Mouse (Mus musculus) lung, embryonic 15.5 days (tissue): Measurements from ENCODE around the gene Adra2c. TPM values are rescaled to one million over a fixed set of nuclear protein-coding genes. Genes with fewer than 3 reads are reported as not detected.

ENCODE experiments used
- ATAC-seq: fragments of 200-750 bp; cut with Nextera tagmentation; 2 replicates; pipeline ENCODE4 v1.8.0; 2017; ENCODE audit warnings: moderate number of reproducible peaks, borderline replicate concordance; ENCODE audit not compliant: low FRiP score, low TSS enrichment; ENCODE audit errors: extremely low read depth
- H3K27ac ChIP-seq: fragments of 300-500 bp; sonication (generic); 2 replicates; pipeline ENCODE4 v1.5.1; 2015; ENCODE audit warnings: moderate library complexity, mild to moderate bottlenecking, inconsistent platforms
- H3K27me3 ChIP-seq: fragments of 300-500 bp; sonication (generic); 2 replicates; pipeline ENCODE4 v1.6.1; 2015; ENCODE audit warnings: inconsistent platforms
- H3K36me3 ChIP-seq: fragments of 300-500 bp; sonication (generic); 2 replicates; pipeline ENCODE4 v1.6.1; 2015; ENCODE audit warnings: inconsistent platforms
- H3K4me1 ChIP-seq: fragments of 300-500 bp; sonication (generic); 2 replicates; pipeline ENCODE4 v1.6.1; 2015; ENCODE audit warnings: inconsistent platforms
- H3K4me2 ChIP-seq: fragments of 300-500 bp; sonication (generic); 2 replicates; pipeline ENCODE4 v1.6.1; 2015; ENCODE audit warnings: inconsistent platforms, mild to moderate bottlenecking, moderate library complexity
- H3K4me3 ChIP-seq: fragments of 300-500 bp; sonication (generic); 2 replicates; pipeline ENCODE4 v1.5.1; 2015; ENCODE audit warnings: mild to moderate bottlenecking, inconsistent platforms
- H3K9ac ChIP-seq: fragments of 300-500 bp; sonication (generic); 2 replicates; pipeline ENCODE4 v1.6.1; 2015; ENCODE audit warnings: inconsistent platforms
- H3K9me3 ChIP-seq: fragments of 300-500 bp; sonication (generic); 2 replicates; pipeline ENCODE4 v1.6.1; 2016; ENCODE audit warnings: inconsistent platforms
- WGBS: fragments of 180-500 bp; shearing (Covaris S2); methylation state at CpG from one replicate; pipeline ENCODE4 v1.1.7; 2015; 5-methylcytosine and 5-hydroxymethylcytosine counted together
- polyA plus RNA-seq: library from polyadenylated mRNA; unstranded; fragments of >200 nt; fragmentation: Nextera tagmentation; extraction: Ambion mirVana; gene quantifications from 2 replicates; pipeline ENCODE4 v1.2.1, GENCODE M21; 2015

Adra2c gene
- polyA plus RNA-seq, 1 experiment from 2014 or later: not detected

DNA sequence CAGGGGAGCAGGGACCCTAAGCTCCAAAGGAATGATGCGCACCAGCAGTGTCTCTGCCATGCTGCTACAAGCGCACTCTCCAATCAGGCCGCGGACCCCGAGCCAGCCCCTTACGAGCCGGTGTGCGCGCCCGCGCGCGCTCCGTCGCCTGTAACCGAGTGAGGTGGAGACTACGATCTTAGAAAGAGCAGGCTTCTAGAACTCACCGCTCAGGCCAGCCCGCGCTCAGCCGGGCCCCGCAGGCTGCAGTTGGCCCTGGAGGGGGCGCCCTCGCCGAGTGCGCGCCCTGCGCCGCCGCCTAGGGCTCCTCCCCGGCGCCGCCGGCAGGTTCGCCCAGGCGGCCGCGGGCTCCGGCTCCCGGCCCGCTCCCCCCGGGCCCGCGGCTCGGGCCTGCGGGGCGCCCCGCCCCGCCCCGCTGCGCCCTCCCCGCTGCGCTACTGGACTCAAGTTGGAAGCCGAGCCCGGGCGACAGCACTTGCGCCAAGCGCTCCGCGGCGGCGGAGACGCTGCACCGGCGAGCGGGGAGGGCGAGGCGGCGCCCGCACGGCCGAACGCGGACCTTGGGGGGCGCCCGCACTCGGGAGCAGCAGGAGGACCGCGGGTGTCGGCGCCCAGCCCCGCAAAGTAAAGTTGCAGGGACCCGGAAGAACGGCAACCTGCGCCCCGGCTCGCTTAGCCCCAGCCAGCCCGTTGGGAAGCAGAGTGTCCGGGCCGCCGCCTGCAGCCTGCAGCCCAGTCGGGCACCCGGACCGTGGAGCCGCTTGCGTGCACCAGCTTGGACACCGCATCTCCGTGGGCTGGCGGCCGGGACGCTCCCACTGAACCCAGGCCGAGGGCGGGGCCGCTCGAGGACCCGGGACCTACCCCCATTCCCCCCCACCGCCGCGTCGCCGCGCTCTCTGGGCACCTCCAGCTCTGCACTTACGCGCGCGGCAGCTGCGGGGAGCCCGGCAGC lies 899 bp downstream of the Adra2c start:
- ATAC-seq: 0 out of 2 replicates have a peak, but pooled peaks have one; percentile 19
- H3K27ac ChIP-seq: no peak overlapping the region
- no peaks in the 10 kb centered on the region for H3K9me3 ChIP-seq
- H3K4me2 ChIP-seq: peak overlapping the region; percentile 90
- WGBS: under 1% methylated on average over 89 of the region's 118 CpGs
- H3K4me3 ChIP-seq: peak overlapping the region; percentile 46
- H3K36me3 ChIP-seq: no peaks in the 10 kb centered on the region
- H3K4me1 ChIP-seq: peaks cover 22% of the 10 kb centered on the region; the same call in 1 of the 2 replicates
- no peak overlapping the region for H3K9ac ChIP-seq
- peaks cover 92% of the 10 kb centered on the region for H3K27me3 ChIP-seq

- Histone ChIP-seq H3K27ac (no peak overlapping the region), H3K4me3 (peak overlapping the region; percentile 46), H3K27me3 (peaks cover 89% of the 10 kb centered on the region), H3K9me3 (no peaks in the 10 kb centered on the region), H3K4me2 (peak overlapping the region; percentile 90), H3K4me1 (peaks cover 22% of the 10 kb centered on the region; the same call in 1 of the 2 replicates), H3K9ac (no peak overlapping the region), H3K36me3 (no peaks in the 10 kb centered on the region)
- 2% methylated on average over 37 of the region's 49 CpGs for WGBS
- no peak for ATAC-seq
Measured at GRCm38 (mm10) chr5:35279696-35280001, 1.5 kb downstream of the Adra2c start.

DNA sequence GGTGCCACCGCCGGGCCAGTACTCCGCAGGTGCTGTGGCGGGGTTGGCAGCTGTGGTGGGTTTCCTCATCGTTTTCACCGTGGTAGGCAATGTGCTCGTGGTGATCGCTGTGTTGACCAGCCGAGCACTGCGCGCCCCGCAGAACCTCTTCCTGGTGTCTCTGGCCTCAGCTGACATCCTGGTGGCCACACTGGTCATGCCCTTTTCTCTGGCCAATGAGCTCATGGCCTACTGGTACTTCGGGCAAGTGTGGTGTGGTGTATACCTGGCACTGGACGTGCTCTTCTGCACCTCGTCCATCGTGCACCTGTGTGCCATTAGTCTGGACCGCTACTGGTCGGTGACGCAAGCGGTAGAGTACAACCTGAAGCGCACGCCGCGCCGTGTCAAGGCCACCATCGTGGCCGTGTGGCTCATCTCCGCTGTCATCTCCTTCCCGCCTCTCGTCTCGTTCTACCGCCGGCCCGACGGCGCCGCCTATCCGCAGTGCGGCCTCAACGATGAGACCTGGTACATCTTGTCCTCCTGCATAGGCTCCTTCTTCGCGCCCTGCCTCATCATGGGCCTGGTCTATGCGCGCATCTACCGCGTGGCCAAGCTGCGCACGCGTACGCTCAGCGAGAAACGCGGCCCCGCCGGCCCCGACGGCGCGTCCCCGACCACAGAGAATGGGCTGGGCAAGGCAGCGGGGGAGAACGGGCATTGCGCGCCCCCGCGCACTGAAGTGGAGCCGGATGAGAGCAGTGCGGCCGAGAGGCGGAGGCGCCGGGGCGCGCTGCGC lies 2.1 kb downstream of the Adra2c start:
- peak overlapping the region; percentile 46 for H3K4me3 ChIP-seq
- peaks cover 22% of the 10 kb centered on the region; the same call in 1 of the 2 replicates for H3K4me1 ChIP-seq
- no peak overlapping the region for H3K27ac ChIP-seq
- peak overlapping the region; percentile 90 for H3K4me2 ChIP-seq
- no peaks in the 10 kb centered on the region for H3K36me3 ChIP-seq
- peaks cover 84% of the 10 kb centered on the region for H3K27me3 ChIP-seq
- no peaks in the 10 kb centered on the region for H3K9me3 ChIP-seq
- no peak for ATAC-seq
- 4% methylated on average over 75 of the region's 75 CpGs for WGBS
- H3K9ac ChIP-seq: no peak overlapping the region

GRCm38 (mm10) chr5:35280783-35281165 lies 2.7 kb downstream of the Adra2c start:
- H3K4me3 ChIP-seq: peak overlapping the region; percentile 31

GRCm38 (mm10) chr5:35285281-35285680 lies 7.2 kb downstream of the Adra2c start:
- Histone ChIP-seq H3K9ac (no peak overlapping the region), H3K27ac (no peak overlapping the region), H3K4me1 (peaks cover 5% of the 10 kb centered on the region; the same call in 1 of the 2 replicates), H3K4me2 (no peak overlapping the region), H3K36me3 (no peaks in the 10 kb centered on the region), H3K9me3 (no peaks in the 10 kb centered on the region), H3K27me3 (peaks cover 34% of the 10 kb centered on the region), H3K4me3 (no peak overlapping the region)
- no peak for ATAC-seq
- 35% methylated on average over 3 of the region's 3 CpGs for WGBS

More at GRCm38 (mm10) chr5:35280783-35281165, 2.7 kb downstream of the Adra2c start:
- Histone ChIP-seq H3K4me2 (peak overlapping the region; percentile 90), H3K9me3 (no peaks in the 10 kb centered on the region), H3K27me3 (peaks cover 79% of the 10 kb centered on the region), H3K27ac (no peak overlapping the region), H3K9ac (no peak overlapping the region), H3K4me1 (peaks cover 22% of the 10 kb centered on the region; the same call in 1 of the 2 replicates), H3K36me3 (no peaks in the 10 kb centered on the region)
- no peak for ATAC-seq
- WGBS: 3% methylated on average over 40 of the region's 40 CpGs

GRCm38 (mm10) chr5:35286190-35286589 lies 8.1 kb downstream of the Adra2c start:
- H3K36me3 ChIP-seq: no peaks in the 10 kb centered on the region
- no peak for ATAC-seq
- H3K27ac ChIP-seq: no peak overlapping the region
- no peaks in the 10 kb centered on the region for H3K9me3 ChIP-seq
- 61% methylated on average over 5 of the region's 5 CpGs for WGBS
- H3K4me2 ChIP-seq: no peak overlapping the region
- no peak overlapping the region for H3K9ac ChIP-seq
- H3K4me3 ChIP-seq: no peak overlapping the region
- no peaks in the 10 kb centered on the region for H3K4me1 ChIP-seq
- peaks cover 24% of the 10 kb centered on the region for H3K27me3 ChIP-seq

DNA sequence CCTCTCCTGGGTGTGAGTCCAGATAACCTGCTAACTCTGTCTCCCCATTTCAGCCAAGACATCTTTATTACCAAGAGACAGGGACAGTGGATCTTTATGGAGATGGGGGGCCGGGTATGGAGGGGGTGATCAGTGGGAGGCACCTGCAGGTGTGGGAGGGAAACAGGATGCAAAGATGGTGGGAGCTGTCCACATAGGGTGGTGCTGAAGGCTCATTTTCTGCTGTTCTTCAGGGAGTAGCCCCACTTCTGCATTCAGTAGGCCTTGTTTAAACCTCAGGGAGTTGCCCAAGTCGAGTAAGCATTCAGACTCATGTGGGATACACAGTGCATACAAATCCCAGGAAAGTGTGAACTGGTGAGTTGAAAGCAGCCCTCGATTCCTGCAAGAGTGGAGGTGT lies 21.5 kb downstream of the Adra2c start:
- no peak for ATAC-seq
- Histone ChIP-seq H3K9me3 (no peaks in the 10 kb centered on the region), H3K4me1 (no peaks in the 10 kb centered on the region), H3K4me3 (no peak overlapping the region), H3K9ac (no peak overlapping the region), H3K27ac (no peak overlapping the region), H3K4me2 (no peak overlapping the region), H3K27me3 (peaks cover 4% of the 10 kb centered on the region; the same call in 1 of the 2 replicates), H3K36me3 (no peaks in the 10 kb centered on the region)
- WGBS: 8% methylated on average over 3 of the region's 3 CpGs

DNA sequence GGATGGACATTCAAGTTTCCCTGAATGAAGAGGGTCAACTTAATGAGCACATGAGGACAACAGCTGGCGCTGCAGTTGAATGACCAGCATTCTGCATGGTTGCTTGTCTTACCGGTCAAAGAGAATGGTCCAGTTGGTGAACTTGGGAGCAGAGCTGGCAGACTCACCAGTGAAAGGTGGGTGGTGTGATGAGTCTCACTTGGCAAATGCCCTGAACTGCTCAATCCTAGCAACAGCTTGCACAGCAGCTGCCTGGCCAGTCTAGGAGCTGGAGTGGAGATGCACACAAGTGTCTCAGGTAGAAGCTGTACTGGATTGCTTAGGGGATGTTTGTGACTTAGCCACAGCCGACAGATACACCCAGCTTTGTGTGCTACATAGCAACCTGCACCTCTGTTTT lies 26.1 kb downstream of the Adra2c start:
- Histone ChIP-seq H3K36me3 (no peaks in the 10 kb centered on the region), H3K27me3 (peaks cover 4% of the 10 kb centered on the region; the same call in 1 of the 2 replicates), H3K4me3 (no peak overlapping the region), H3K4me2 (no peak overlapping the region), H3K9ac (no peak overlapping the region), H3K4me1 (no peaks in the 10 kb centered on the region), H3K27ac (no peak overlapping the region), H3K9me3 (no peaks in the 10 kb centered on the region)
- no peak for ATAC-seq
- 82% methylated on average over 3 of the region's 3 CpGs for WGBS

DNA sequence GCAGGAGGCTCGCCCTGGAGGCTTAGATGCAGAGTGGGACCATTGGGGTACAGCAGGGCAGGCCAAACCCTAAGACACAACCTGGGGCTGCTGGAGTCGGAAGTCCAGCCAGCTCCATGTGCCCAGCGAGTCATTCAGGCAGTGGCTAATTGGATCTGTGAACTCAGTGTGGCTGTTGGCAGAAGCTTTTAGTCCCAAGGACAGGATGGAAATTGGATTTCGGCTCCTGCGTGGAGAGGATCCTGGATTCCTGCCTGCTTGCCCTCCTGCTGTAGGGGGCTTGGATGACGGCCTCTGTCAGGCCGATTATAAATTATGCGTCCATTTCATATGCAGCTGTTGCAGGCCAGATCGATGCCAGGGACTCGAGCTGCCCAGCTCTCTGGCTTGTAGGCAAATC lies 27.2 kb downstream of the Adra2c start:
- 70% methylated on average over 10 of the region's 10 CpGs for WGBS
- Histone ChIP-seq H3K36me3 (no peaks in the 10 kb centered on the region), H3K4me2 (no peak overlapping the region), H3K27me3 (peaks cover 4% of the 10 kb centered on the region; the same call in 1 of the 2 replicates), H3K9me3 (no peaks in the 10 kb centered on the region), H3K4me1 (no peaks in the 10 kb centered on the region), H3K27ac (no peak overlapping the region), H3K9ac (no peak overlapping the region), H3K4me3 (no peak overlapping the region)
- no peak for ATAC-seq

- 84% methylated on average over 1 of the region's 1 CpGs for WGBS
- Histone ChIP-seq H3K27ac (no peak overlapping the region), H3K9me3 (no peaks in the 10 kb centered on the region), H3K4me1 (no peaks in the 10 kb centered on the region), H3K27me3 (peaks cover 6% of the 10 kb centered on the region), H3K36me3 (no peaks in the 10 kb centered on the region), H3K9ac (no peak overlapping the region), H3K4me2 (no peak overlapping the region), H3K4me3 (no peak overlapping the region)
- ATAC-seq: no peak
Measured at GRCm38 (mm10) chr5:35306692-35307091, 28.6 kb downstream of the Adra2c start.

DNA sequence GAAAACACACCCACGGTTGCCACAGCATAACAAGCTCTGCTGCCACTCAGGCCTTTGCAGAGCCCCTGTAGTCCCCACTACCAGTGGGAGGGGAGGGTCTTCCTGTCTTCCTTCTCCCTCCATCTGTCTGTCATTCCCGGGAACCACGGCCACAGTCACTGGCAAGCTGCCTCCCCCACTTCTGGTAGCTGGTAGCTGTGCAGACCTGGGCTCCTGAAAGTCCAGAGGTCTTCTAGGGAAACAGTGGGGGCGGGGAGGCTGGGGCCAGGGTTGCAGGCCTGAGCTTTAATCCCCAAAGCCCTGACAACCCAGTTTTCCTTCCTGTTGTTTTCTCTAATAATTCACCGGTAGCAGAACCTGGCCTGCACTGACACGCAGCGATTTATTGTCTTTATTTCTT lies 31.7 kb downstream of the Adra2c start:
- no peak for ATAC-seq
- no peaks in the 10 kb centered on the region for H3K36me3 ChIP-seq
- no peak overlapping the region for H3K4me3 ChIP-seq
- peaks cover 8% of the 10 kb centered on the region for H3K4me1 ChIP-seq
- whole genome bisulfite sequencing: 53% methylated on average over 7 of the region's 7 CpGs
- H3K9ac ChIP-seq: no peak overlapping the region; the same call in 1 of the 2 replicates
- H3K27me3 ChIP-seq: peaks cover 32% of the 10 kb centered on the region
- H3K9me3 ChIP-seq: no peaks in the 10 kb centered on the region
- H3K27ac ChIP-seq: no peak overlapping the region
- H3K4me2 ChIP-seq: no peak overlapping the region
